Mouse (Mus musculus) liver, adult 2 months (tissue): ENCODE measurements at regions not wholly inside any gene's neighbourhood (a gene's known extent, or its start where the extent isn't known, plus 50 kb on each side); places are given as distances from the start of the nearest gene placed in this dataset.

Experiments
- CTCF ChIP-seq: fragments of 200-500 bp; IDR thresholded peaks from 2 replicates; pipeline ENCODE4 v1.5.1; 2011; ENCODE audit warnings: low read depth, low read length, control low read depth
- POLR2A ChIP-seq: fragments of 200-500 bp; IDR thresholded peaks from 2 replicates; pipeline ENCODE4 v1.6.1; 2011; ENCODE audit warnings: low read length, control low read depth; ENCODE audit not compliant: insufficient read depth; ENCODE audit errors: extremely low read depth

GRCm38 (mm10) chr14:58976791-58977190, 165.9 kb downstream of the 1700129C05Rik start:
- no peak for TF ChIP-seq CTCF
- no peak for TF ChIP-seq POLR2A
